Mouse (Mus musculus) embryonic fibroblast, embryonic 13.5 days (primary cell): ENCODE measurements at regions not wholly inside any gene's neighbourhood (a gene's known extent, or its start where the extent isn't known, plus 50 kb on each side); places are given as distances from the start of the nearest gene placed in this dataset.

ENCODE experiments used
- H3K27ac ChIP-seq: 2 replicates; pipeline ENCODE4 v1.5.1; 2012; ENCODE audit warnings: low read length, control low read depth, inconsistent platforms; ENCODE audit not compliant: insufficient read depth
- H3K4me1 ChIP-seq: 2 replicates; pipeline ENCODE4 v1.6.1; 2011; ENCODE audit warnings: low read length; ENCODE audit not compliant: control insufficient read depth, insufficient read depth
- H3K4me3 ChIP-seq: 2 replicates; pipeline ENCODE4 v1.5.1; 2011; ENCODE audit warnings: mild to moderate bottlenecking, control low read depth, low read length; ENCODE audit not compliant: insufficient read depth
- CTCF ChIP-seq: IDR thresholded peaks from 2 replicates; pipeline ENCODE4 v1.5.1; 2011; ENCODE audit warnings: mild to moderate bottlenecking, control low read depth, low read length, moderate library complexity, borderline replicate concordance; ENCODE audit not compliant: insufficient read depth
- POLR2A ChIP-seq: IDR thresholded peaks from 2 replicates; pipeline ENCODE4 v1.6.1; 2011; ENCODE audit warnings: low read depth, mild to moderate bottlenecking, control low read depth, low read length, moderate library complexity

DNA sequence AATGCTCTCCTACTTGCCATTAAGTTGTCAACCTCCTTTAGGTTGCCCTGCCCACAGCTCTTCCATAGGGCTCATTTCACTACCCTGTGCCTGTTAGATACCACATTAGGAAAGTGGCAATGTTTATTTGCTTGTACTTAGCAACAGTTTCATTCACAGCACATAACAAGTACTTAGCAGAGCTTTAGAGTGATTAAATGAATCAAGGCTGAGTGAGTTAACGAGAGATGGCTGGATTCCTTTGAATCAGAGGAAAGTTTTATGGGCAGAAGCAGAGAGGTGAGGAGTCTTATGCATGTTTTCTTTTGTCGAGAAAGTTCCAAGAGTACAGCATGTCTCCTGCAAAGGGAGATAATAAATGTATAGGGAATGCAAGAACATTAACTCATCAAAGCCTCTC, 60.5 kb downstream of the Ptgs2 start:
- H3K27ac ChIP-seq, result no peak overlapping the region
- no peak overlapping the region for H3K4me3 ChIP-seq
- 0 out of 2 replicates have a peak, but pooled peaks cover under 1% of the 10 kb centered on the region for H3K4me1 ChIP-seq
- no peak for TF ChIP-seq CTCF
- no peak for TF ChIP-seq POLR2A

DNA sequence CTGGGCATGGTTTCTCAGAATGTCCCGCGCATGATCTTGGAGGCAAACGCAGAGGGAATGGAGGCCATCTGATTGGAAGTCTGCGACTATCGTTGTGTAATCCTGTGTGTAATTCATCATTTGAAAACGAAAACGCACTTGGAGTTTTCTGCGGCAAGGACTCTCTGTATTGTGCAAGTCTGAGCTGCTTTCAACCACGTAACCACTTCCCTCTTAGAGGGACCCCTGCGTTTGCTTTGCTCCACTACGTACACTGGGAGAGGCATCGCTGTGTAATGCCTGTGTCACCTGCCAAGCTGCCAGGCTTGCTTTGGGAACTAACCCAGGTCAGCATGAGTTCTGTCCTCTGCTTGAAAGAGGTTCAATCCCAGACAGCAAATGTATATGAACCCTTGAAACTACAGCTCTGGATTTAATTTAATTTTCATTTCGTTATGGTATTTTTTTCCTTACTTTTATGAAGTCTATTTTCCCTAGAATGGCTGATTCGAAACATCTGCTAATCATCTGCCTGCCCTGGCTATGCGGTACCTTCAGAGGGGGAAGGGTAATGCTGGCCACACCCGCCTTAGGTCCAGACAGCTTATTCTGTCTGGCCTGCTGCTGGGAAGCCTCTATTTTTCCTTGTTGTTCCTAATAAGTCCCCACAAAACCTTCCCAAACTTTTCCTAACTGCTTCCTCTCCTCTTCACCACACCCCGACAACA, 65.2 kb downstream of the Ptgs2 start:
- peaks cover 5% of the 10 kb centered on the region; the same call in 1 of the 2 replicates for H3K4me1 ChIP-seq
- peak overlapping the region; percentile 80 for H3K27ac ChIP-seq
- TF ChIP-seq POLR2A (peak; percentile 31; the same call in 1 of the 2 replicates), CTCF (no peak)
- H3K4me3 ChIP-seq, result peak overlapping the region; percentile 10; the same call in 1 of the 2 replicates

DNA sequence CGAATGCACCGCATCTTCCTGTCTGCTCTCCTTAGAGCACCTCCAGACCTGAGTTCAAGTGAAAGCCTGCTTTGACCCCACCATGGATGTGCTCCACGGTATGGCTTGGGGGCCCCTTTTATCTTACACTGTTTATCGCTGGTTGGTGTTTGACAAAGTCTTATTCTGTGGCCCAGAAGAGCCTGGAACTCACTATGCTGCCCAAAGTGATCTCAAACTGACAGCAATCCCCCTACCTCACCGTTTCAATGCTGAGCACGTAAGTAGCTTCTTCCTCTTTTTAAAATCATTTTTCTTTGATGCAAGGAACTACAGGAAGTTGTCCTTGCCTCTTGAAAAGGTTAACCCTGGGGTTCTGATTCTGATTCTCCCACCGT, 65.8 kb downstream of the Ptgs2 start:
- Histone ChIP-seq H3K27ac (peak overlapping the region; percentile 80), H3K4me3 (no peak overlapping the region), H3K4me1 (peaks cover 5% of the 10 kb centered on the region; the same call in 1 of the 2 replicates)
- TF ChIP-seq POLR2A (no peak), CTCF (no peak)

DNA sequence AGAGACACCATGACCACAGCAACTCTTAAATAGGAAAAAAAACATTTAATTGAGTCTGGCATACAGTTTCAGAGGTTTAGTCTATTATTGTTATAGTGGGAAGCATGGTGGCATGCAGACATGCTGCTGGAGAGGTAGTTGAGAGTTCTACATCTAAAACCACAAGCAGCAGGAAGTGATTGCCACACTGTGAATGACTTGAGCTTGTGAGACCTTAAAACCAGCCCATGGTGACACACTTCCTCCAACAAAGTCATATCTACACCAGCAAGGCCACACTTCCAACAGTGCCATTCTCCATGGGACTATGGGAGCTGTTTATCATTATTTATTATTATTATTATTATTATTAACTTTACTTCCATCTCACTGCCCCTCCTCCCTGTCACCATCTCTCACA, 67.3 kb downstream of the Ptgs2 start:
- TF ChIP-seq CTCF (no peak), POLR2A (no peak)

DNA sequence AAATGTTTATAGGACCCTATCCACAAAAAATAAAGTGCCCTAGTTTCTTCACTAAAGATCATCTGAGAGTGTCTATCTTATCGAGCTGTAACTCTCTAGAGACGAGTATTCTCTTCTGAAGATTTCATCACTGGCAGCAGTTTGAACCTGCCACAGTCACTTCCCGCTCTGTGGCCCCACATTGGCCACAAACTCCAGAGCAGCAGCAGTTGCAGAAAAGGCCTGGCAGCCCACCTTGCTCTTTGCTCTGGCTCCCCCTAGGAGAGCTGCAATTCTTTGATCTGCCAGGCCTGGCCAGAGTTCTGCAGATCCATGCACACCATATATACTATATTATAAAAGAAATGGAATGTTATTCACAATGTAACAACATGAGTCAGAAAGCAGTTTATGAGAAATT, 74.4 kb downstream of the Ptgs2 start:
- Histone ChIP-seq H3K27ac (no peak overlapping the region), H3K4me3 (no peak overlapping the region), H3K4me1 (no peaks in the 10 kb centered on the region)
- no peak for TF ChIP-seq CTCF
- TF ChIP-seq POLR2A, result no peak

More for the DNA sequence above, 67.3 kb downstream of the Ptgs2 start:
- Histone ChIP-seq H3K4me3 (no peak overlapping the region), H3K4me1 (peaks cover 5% of the 10 kb centered on the region; the same call in 1 of the 2 replicates), H3K27ac (no peak overlapping the region)

DNA sequence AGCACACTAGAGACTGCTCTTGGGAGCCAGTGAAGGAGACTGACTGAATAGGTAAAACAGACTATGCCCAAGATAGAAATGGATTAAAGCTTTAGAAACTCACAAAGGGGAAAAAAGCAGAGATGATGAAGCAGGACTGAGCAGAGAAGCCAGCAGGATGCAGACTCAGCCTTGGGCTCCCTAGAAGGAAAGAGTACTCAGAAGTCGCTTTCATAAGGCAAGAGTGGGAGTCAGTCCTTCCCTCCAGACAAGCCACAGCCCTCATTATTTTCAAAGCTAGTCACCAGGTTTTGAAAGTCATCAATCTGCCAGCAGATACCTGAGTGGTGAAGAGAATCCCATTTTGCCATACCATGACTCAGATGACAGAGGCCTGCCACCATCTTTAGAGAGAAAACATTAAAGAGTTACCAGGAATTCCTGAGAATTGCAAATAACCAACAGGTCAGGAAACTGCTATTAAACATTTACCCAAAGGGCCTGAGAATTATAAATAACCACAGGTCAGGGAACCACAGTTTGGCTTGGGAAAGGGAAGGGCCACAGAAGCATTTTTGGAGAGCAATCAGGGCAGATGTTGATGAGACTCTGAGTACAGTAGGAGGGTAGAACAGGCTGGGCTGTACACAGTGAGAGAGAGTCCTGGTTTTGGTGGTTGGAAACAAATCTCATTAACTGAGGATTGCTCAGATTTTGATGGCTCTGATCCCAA, 77.4 kb downstream of the Ptgs2 start:
- H3K27ac ChIP-seq, result no peak overlapping the region; the same call in 1 of the 2 replicates
- no peak overlapping the region for H3K4me3 ChIP-seq
- no peaks in the 10 kb centered on the region for H3K4me1 ChIP-seq
- TF ChIP-seq POLR2A (no peak), CTCF (no peak)

DNA sequence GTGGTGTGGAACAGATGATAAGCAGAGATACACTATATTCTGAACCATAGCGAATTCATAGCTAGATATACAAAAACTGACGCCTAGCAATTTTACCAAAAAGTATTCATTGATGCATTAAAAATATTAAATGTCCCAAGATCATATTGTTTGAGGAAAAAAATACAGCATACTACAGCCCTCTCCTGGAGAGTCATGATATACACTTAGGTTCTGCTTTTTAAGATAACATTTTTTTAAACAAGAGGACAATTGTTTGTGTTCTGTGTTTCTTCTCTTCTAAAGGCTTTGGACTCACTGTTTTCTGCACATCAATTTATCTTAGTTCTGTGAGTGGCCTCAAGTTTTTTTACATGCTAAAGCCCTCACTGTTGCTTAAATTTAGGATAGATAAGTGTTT, 102.2 kb downstream of the Ptgs2 start:
- H3K4me1 ChIP-seq, result no peaks in the 10 kb centered on the region
- no peak overlapping the region for H3K4me3 ChIP-seq
- TF ChIP-seq CTCF (no peak), POLR2A (no peak)
- H3K27ac ChIP-seq, result peak overlapping the region; percentile 68

DNA sequence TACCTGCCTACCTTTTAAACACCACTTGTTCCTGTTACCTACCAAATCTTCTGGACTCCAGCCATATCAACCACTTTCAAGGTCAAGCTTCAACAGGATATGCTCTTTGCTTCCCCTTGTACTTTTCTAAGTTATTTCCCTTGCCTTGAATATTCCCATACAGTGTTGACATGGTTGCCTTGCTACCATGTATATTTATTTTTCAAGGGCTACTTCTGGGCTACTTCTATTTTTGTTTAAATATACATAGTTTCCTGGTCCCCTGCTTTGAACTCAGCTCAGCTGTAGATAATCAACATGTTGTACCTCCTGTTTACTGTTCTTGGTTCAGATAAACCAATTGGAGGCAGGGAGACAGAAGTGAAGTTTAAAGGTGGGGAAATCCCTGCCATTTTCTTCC, 106.8 kb upstream of the Pdc start:
- Histone ChIP-seq H3K27ac (no peak overlapping the region), H3K4me3 (no peak overlapping the region), H3K4me1 (no peaks in the 10 kb centered on the region)
- TF ChIP-seq POLR2A, result no peak
- TF ChIP-seq CTCF, result no peak

DNA sequence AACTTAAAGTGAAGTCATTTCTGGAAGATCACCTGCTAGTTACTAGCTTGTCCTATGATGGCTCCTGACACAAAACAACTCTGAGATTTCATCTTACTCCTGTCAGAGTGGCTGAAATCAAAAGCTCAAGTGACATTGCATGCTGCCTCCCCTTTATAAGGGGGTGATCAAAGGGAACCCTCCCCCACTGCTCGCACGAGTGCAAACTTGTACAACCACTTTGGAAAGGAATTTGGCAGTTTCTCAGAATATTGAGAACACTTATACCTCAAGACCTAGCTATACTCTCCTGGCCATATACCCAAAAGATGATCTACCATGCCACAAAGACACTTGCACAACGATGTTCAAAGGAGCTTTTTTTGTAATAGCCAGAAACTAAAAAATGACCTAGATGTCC, 102.5 kb upstream of the Pdc start:
- TF ChIP-seq POLR2A (no peak), CTCF (no peak)

DNA sequence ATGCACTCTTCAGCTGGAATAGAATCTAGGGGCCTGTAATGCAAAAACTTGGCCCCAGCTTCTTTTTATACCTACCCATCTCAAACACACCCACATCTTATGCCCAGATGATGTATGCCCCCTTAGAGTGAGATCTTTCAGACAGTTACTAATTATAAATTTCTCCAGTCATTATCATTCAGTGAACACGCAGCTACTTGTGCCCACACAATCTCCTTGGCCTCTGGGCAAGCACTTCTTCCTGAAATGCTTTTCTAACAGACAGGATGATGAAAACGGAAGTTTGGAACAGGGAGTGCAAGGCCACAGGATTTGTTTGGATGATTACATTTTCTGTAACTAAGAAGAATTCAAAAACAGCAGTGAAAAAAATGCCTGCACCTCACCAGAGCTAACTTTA, 100.4 kb upstream of the Pdc start:
- Histone ChIP-seq H3K4me1 (peaks cover 9% of the 10 kb centered on the region), H3K4me3 (no peak overlapping the region), H3K27ac (peak overlapping the region; percentile 91)
- TF ChIP-seq CTCF, result no peak
- TF ChIP-seq POLR2A, result no peak

More for the DNA sequence above, 102.5 kb upstream of the Pdc start:
- no peak overlapping the region for H3K27ac ChIP-seq
- no peak overlapping the region for H3K4me3 ChIP-seq
- H3K4me1 ChIP-seq, result peaks cover 9% of the 10 kb centered on the region
